Mouse (Mus musculus) adrenal gland, postnatal 25 days (tissue): ENCODE results near the gene Aldh8a1. TPM values are rescaled to one million over a fixed set of nuclear protein-coding genes. Genes with fewer than 3 reads are reported as not detected.
"Not testable (repeated sequence)": the region's sequence is repeated elsewhere in the genome, so short reads cannot be mapped to it uniquely, and the experiment has no call there.

Experiments
- DNase-seq: peaks from one replicate; pipeline ENCODE4 v3.0.0; 2021; ENCODE audit warnings: mixed read lengths
- total RNA-seq: library from RNA; stranded (reverse); gene quantifications from 2 replicates; pipeline ENCODE4 v1.2.3, GENCODE M21; 2021

Aldh8a1 gene
- total RNA-seq, 1 experiment from 2014 or later, result 0.12 TPM

- DNase-seq, result no peak
Observed at GRCm38 (mm10) chr10:21369586-21369985, 7.5 kb upstream of the Aldh8a1 start.

GRCm38 (mm10) chr10:21372271-21372670 lies 4.8 kb upstream of the Aldh8a1 start:
- DNase-seq, result no peak

GRCm38 (mm10) chr10:21378196-21378944 lies 1.3 kb downstream of the Aldh8a1 start:
- DNase-seq, result no peak

GRCm38 (mm10) chr10:21382914-21383313 lies 5.8 kb downstream of the Aldh8a1 start:
- no peak for DNase-seq

- DNase-seq, result no peak
Observed at GRCm38 (mm10) chr10:21385111-21385663, 8.1 kb downstream of the Aldh8a1 start.

- DNase-seq, result no peak
Observed at GRCm38 (mm10) chr10:21389075-21389474, 12.0 kb downstream of the Aldh8a1 start.

GRCm38 (mm10) chr10:21390440-21390839 lies 13.3 kb downstream of the Aldh8a1 start:
- DNase-seq, result no peak

GRCm38 (mm10) chr10:21391286-21391685 lies 14.2 kb downstream of the Aldh8a1 start:
- DNase-seq, result no peak

- DNase-seq, result no peak
Observed at GRCm38 (mm10) chr10:21393390-21393789, 16.3 kb downstream of the Aldh8a1 start.

GRCm38 (mm10) chr10:21395426-21396139 lies 18.5 kb downstream of the Aldh8a1 start:
- DNase-seq, result no peak

GRCm38 (mm10) chr10:21398873-21399425 lies 21.9 kb downstream of the Aldh8a1 start:
- DNase-seq, result not testable (repeated sequence)

- no peak for DNase-seq
Observed at GRCm38 (mm10) chr10:21399622-21400021, 22.5 kb downstream of the Aldh8a1 start.

GRCm38 (mm10) chr10:21400031-21400430 lies 22.9 kb downstream of the Aldh8a1 start:
- DNase-seq, result no peak

GRCm38 (mm10) chr10:21400453-21400852 lies 23.4 kb downstream of the Aldh8a1 start:
- no peak for DNase-seq

GRCm38 (mm10) chr10:21401259-21401658 lies 24.2 kb downstream of the Aldh8a1 start:
- DNase-seq, result no peak

- no peak for DNase-seq
Observed at GRCm38 (mm10) chr10:21404822-21405221, 27.7 kb downstream of the Aldh8a1 start.

GRCm38 (mm10) chr10:21405707-21406534 lies 28.8 kb downstream of the Aldh8a1 start:
- DNase-seq, result no peak

- no peak for DNase-seq
Observed at GRCm38 (mm10) chr10:21410711-21411110, 33.6 kb downstream of the Aldh8a1 start.

- DNase-seq, result no peak
Observed at GRCm38 (mm10) chr10:21411621-21412205, 34.6 kb downstream of the Aldh8a1 start.

GRCm38 (mm10) chr10:21415031-21415430 lies 37.9 kb downstream of the Aldh8a1 start:
- DNase-seq, result no peak

GRCm38 (mm10) chr10:21416184-21416583 lies 39.1 kb downstream of the Aldh8a1 start:
- no peak for DNase-seq

- DNase-seq, result no peak
Observed at GRCm38 (mm10) chr10:21419188-21419587, 42.1 kb downstream of the Aldh8a1 start.
